Mouse (Mus musculus) kidney, adult 2 months (tissue): ENCODE results near the gene Lrmda.

Experiments
- CTCF ChIP-seq: fragments of 200-500 bp; conservative IDR thresholded peaks from 2 replicates; pipeline ENCODE4 v1.5.1; 2011; ENCODE audit warnings: low read depth, mild to moderate bottlenecking, control low read depth, low read length, moderate library complexity, mixed read lengths; ENCODE audit not compliant: insufficient read depth, insufficient read length
- POLR2A ChIP-seq: fragments of 200-500 bp; IDR thresholded peaks from one replicate; pipeline ENCODE4 v1.6.1; 2011; ENCODE audit warnings: low read depth, low read length, control low read depth

DNA sequence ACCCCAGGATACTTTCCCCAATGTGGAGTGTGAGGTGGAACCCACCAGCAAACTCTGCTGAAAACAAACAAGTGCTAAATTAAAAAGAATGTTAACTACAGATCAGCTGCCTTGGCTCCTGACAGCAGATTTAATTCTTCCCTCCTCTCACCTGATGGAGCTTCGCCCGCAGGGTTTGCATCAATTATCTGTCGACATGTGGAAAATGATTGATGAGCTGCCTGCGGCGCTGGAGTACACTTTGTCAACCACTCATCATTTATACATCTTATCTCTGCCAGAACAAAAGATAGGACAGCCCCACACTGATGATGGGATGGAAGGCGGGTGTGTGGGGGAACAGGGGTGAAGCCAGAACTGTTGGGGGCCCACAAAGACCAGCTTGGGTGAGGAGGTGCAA lies 649.2 kb downstream of the Lrmda start:
- no peak for TF ChIP-seq POLR2A
- TF ChIP-seq CTCF, result no peak
